Mouse (Mus musculus) skeletal muscle tissue, adult 2 months (tissue): ENCODE measurements at regions not wholly inside any gene's neighbourhood (a gene's known extent, or its start where the extent isn't known, plus 50 kb on each side); places are given as distances from the start of the nearest gene placed in this dataset.

Experiments
- DNase-seq: peaks from one replicate; pipeline ENCODE4 v3.0.0-alpha.2; 2012; ENCODE audit warnings: low read depth, low spot score

GRCm38 (mm10) chr7:69844631-69845324, 521.8 kb downstream of the Nr2f2 start:
- no peak for DNase-seq

GRCm38 (mm10) chr7:69837379-69837778, 529.2 kb downstream of the Nr2f2 start:
- no peak for DNase-seq

- no peak for DNase-seq
Measured at GRCm38 (mm10) chr7:69827251-69827650, 539.3 kb downstream of the Nr2f2 start.

GRCm38 (mm10) chr7:69820570-69820969, 546.0 kb downstream of the Nr2f2 start:
- no peak for DNase-seq

GRCm38 (mm10) chr7:69812301-69812700, 554.2 kb downstream of the Nr2f2 start:
- DNase-seq: no peak

- DNase-seq: no peak
Measured at GRCm38 (mm10) chr7:69810873-69811272, 555.7 kb downstream of the Nr2f2 start.

GRCm38 (mm10) chr7:69807220-69807619, 559.3 kb downstream of the Nr2f2 start:
- DNase-seq: no peak

- no peak for DNase-seq
Measured at GRCm38 (mm10) chr7:69770980-69771348, 595.6 kb downstream of the Nr2f2 start.

- DNase-seq: no peak
Measured at GRCm38 (mm10) chr7:69770313-69770979, 596.1 kb downstream of the Nr2f2 start.

- DNase-seq: no peak
Measured at GRCm38 (mm10) chr7:69766451-69766850, 600.1 kb downstream of the Nr2f2 start.

GRCm38 (mm10) chr7:69740495-69740894, 626.0 kb downstream of the Nr2f2 start:
- DNase-seq: no peak

- no peak for DNase-seq
Measured at GRCm38 (mm10) chr7:69738998-69739397, 627.5 kb downstream of the Nr2f2 start.

- peak; percentile 17 for DNase-seq
Measured at GRCm38 (mm10) chr7:69715081-69715480, 651.5 kb downstream of the Nr2f2 start.

- DNase-seq: no peak
Measured at GRCm38 (mm10) chr7:69670211-69670610, 696.3 kb downstream of the Nr2f2 start.

GRCm38 (mm10) chr7:69655583-69655982, 711.0 kb downstream of the Nr2f2 start:
- no peak for DNase-seq

GRCm38 (mm10) chr7:69645449-69645848, 721.1 kb downstream of the Nr2f2 start:
- no peak for DNase-seq

GRCm38 (mm10) chr7:69641652-69642051, 724.9 kb downstream of the Nr2f2 start:
- DNase-seq: no peak

GRCm38 (mm10) chr7:69599866-69600265, 766.7 kb downstream of the Nr2f2 start:
- no peak for DNase-seq

GRCm38 (mm10) chr7:69585716-69586115, 780.8 kb downstream of the Nr2f2 start:
- no peak for DNase-seq

- no peak for DNase-seq
Measured at GRCm38 (mm10) chr7:69585131-69585530, 781.4 kb downstream of the Nr2f2 start.

GRCm38 (mm10) chr7:69584516-69584915, 782.0 kb downstream of the Nr2f2 start:
- DNase-seq: no peak

GRCm38 (mm10) chr7:69583901-69584300, 782.6 kb downstream of the Nr2f2 start:
- DNase-seq: no peak

GRCm38 (mm10) chr7:69581668-69582067, 784.9 kb downstream of the Nr2f2 start:
- no peak for DNase-seq
